Comparison of ENCODE assay signal across 9 mouse cellular contexts in genomic region chr15:6237726-6238125, GRCm38 (mm10).
DNase-seq lines count a peak whose midpoint lies in the region; ATAC-seq lines count a peak whose summit lies in the region.
"Had no signal": no experiment of that assay in that cellular context is flagged by ENCODE, and none has a peak within 500 bp of the region (broad histone marks: within the 10 kb centered on the region; RNA-seq: fewer than 3 reads in every experiment).

No protein-coding gene starts in this region.

- peak overlapping the region; percentile 25 to 61; a peak in 3 of 4 replicates for H3K27ac ChIP-seq in heart, embryonic 14.5 days (replicated peaks in 1 of 2; ENCODE audit: control insufficient read depth in 1 of 2, insufficient read depth in 1 of 2, low read depth in 2 of 2, low read length in 2 of 2)
- H3K27ac ChIP-seq in midbrain, embryonic 14.5 days (replicated peaks; ENCODE audit: low read depth, low read length): no peak overlapping the region
- H3K27ac ChIP-seq: left cerebral cortex, adult 2 months had no signal

- intact Hi-C loops in heart, postnatal 14 days (cut with DNase I): loop anchor here (1.0 to 2.0 kb wide), 3 partner anchors 149 to 334 kb away; no protein-coding TSS in a partner anchor

- WGBS in heart, embryonic 14.5 days: 52% methylated on average over 8 of the region's 8 CpGs
- 77% methylated on average over 8 of the region's 8 CpGs for WGBS in midbrain, embryonic 14.5 days

- H3K4me1 ChIP-seq in heart, embryonic 14.5 days (ENCODE audit: control insufficient read depth in 2 of 2, insufficient read depth in 2 of 2, low read length in 2 of 2): peaks cover 3 to 4% of the 10 kb centered on the region in 2 experiments; a peak in 3 of 4 replicates
- H3K4me1 ChIP-seq in midbrain, embryonic 14.5 days (ENCODE audit: control insufficient read depth, insufficient read depth, low read length): no peaks in the 10 kb centered on the region

- ATAC-seq in heart, embryonic 14.5 days (ENCODE audit: insufficient number of reproducible peaks, insufficient read depth, low FRiP score, low read depth): no peak
- no peak for ATAC-seq in midbrain, embryonic 14.5 days (ENCODE audit: low FRiP score, low TSS enrichment)

- H3K4me2 ChIP-seq in heart, embryonic 14.5 days (ENCODE audit: low read length): no peak overlapping the region
- no peak overlapping the region for H3K4me2 ChIP-seq in midbrain, embryonic 14.5 days (ENCODE audit: low read length)

- DNase-seq in heart, postnatal 14 days: no peak
- DNase-seq in 3134 (ENCODE audit: extremely low read depth, insufficient read length, low spot score) (peak; percentile 30), R1 (ENCODE audit: low read depth, low spot score) (peak; percentile 49), MN1 (ENCODE audit: low spot score) (no peak)
- peak; percentile 49 for DNase-seq in fibroblast of lung, adult 2 months (ENCODE audit: low read depth)
- DNase-seq in retina, postnatal 1 day: no peak
- DNase-seq in midbrain, embryonic 14.5 days: no peak

- H3K27me3 ChIP-seq in heart, embryonic 14.5 days (ENCODE audit: control insufficient read depth, insufficient read depth, low read length): no peaks in the 10 kb centered on the region
- no peaks in the 10 kb centered on the region for H3K27me3 ChIP-seq in midbrain, embryonic 14.5 days (ENCODE audit: control insufficient read depth, insufficient read depth, low read length)

- no peak overlapping the region for H3K4me3 ChIP-seq in heart, embryonic 14.5 days (ENCODE audit: control insufficient read depth in 1 of 2, insufficient read depth in 1 of 2, low read depth in 1 of 2, low read length in 2 of 2)
- no peak overlapping the region for H3K4me3 ChIP-seq in midbrain, embryonic 14.5 days (replicated peaks; ENCODE audit: low read depth, low read length)
- H3K4me3 ChIP-seq: left cerebral cortex, adult 2 months had no signal

- H3K36me3 ChIP-seq in heart, embryonic 14.5 days (ENCODE audit: control insufficient read depth, insufficient read depth, low read length): no peaks in the 10 kb centered on the region
- no peaks in the 10 kb centered on the region for H3K36me3 ChIP-seq in midbrain, embryonic 14.5 days (ENCODE audit: control insufficient read depth, insufficient read depth, low read length)

- H3K9ac ChIP-seq in heart, embryonic 14.5 days (ENCODE audit: low read length): no peak overlapping the region
- no peak overlapping the region for H3K9ac ChIP-seq in midbrain, embryonic 14.5 days (replicated peaks; ENCODE audit: low read length)

- no peaks in the 10 kb centered on the region for H3K9me3 ChIP-seq in heart, embryonic 14.5 days (ENCODE audit: control insufficient read depth, low read length)
- H3K9me3 ChIP-seq in midbrain, embryonic 14.5 days (ENCODE audit: control insufficient read depth, low read length): no peaks in the 10 kb centered on the region

Comparison
In these comparisons a context has a peak if more than half of its experiments do, and no peak if none do; other contexts are left out.
1. DNase-seq: peak in 3134 (single experiment), R1 (single experiment) and fibroblast of lung, adult 2 months (single experiment); none in heart, postnatal 14 days (0 of 2), retina, postnatal 1 day (single experiment), MN1 (single experiment) and midbrain, embryonic 14.5 days (single experiment).